Mouse (Mus musculus) splenic B cell, adult 2 months (primary cell): Measurements from ENCODE around the gene Pole.

Source experiments
- DNase-seq: peaks from one replicate; pipeline ENCODE4 v3.0.0-alpha.2; 2011; ENCODE audit warnings: low read depth, low spot score
- H3K27me3 ChIP-seq: 2 replicates; pipeline ENCODE4 v1.6.1; 2012; ENCODE audit warnings: mild to moderate bottlenecking, low read length, moderate library complexity, mixed read lengths; ENCODE audit not compliant: control insufficient read depth, poor library complexity, insufficient read depth, severe bottlenecking
- H3K36me3 ChIP-seq: 2 replicates; pipeline ENCODE4 v1.6.1; 2012; ENCODE audit warnings: mild to moderate bottlenecking, low read length, moderate library complexity, mixed read lengths; ENCODE audit not compliant: control insufficient read depth, poor library complexity, insufficient read depth, severe bottlenecking

Pole gene

GRCm38 (mm10) chr5:110363179-110363821, 77.2 kb downstream of the Pole start:
- no peaks in the 10 kb centered on the region; the same call in 1 of the 2 replicates for H3K36me3 ChIP-seq
- H3K27me3 ChIP-seq = no peaks in the 10 kb centered on the region
- DNase-seq = peak; percentile 61

GRCm38 (mm10) chr5:110363822-110364545, 77.9 kb downstream of the Pole start:
- Histone ChIP-seq H3K27me3 (no peaks in the 10 kb centered on the region), H3K36me3 (peaks cover 4% of the 10 kb centered on the region; the same call in 1 of the 2 replicates)
- DNase-seq = no peak

- DNase-seq = peak; percentile 65
- no peaks in the 10 kb centered on the region for H3K27me3 ChIP-seq
- H3K36me3 ChIP-seq = peaks cover 2% of the 10 kb centered on the region
Observed at GRCm38 (mm10) chr5:110376802-110377433, 90.8 kb downstream of the Pole start.

GRCm38 (mm10) chr5:110378181-110378583, 92.1 kb downstream of the Pole start:
- Histone ChIP-seq H3K36me3 (peaks cover 2% of the 10 kb centered on the region), H3K27me3 (no peaks in the 10 kb centered on the region)
- DNase-seq = no peak

- no peak for DNase-seq
- Histone ChIP-seq H3K27me3 (no peaks in the 10 kb centered on the region), H3K36me3 (peaks cover 2% of the 10 kb centered on the region)
Observed at GRCm38 (mm10) chr5:110379086-110379485, 93.0 kb downstream of the Pole start.

- DNase-seq = no peak
- no peaks in the 10 kb centered on the region for H3K27me3 ChIP-seq
- peaks cover 2% of the 10 kb centered on the region for H3K36me3 ChIP-seq
Observed at GRCm38 (mm10) chr5:110379823-110380222, 93.7 kb downstream of the Pole start.

GRCm38 (mm10) chr5:110384491-110384890, 98.4 kb downstream of the Pole start:
- DNase-seq = no peak
- no peaks in the 10 kb centered on the region for H3K36me3 ChIP-seq
- no peaks in the 10 kb centered on the region for H3K27me3 ChIP-seq

- Histone ChIP-seq H3K36me3 (no peaks in the 10 kb centered on the region), H3K27me3 (no peaks in the 10 kb centered on the region)
- no peak for DNase-seq
Observed at GRCm38 (mm10) chr5:110385263-110385662, 99.2 kb downstream of the Pole start.

GRCm38 (mm10) chr5:110386371-110387330, 100.5 kb downstream of the Pole start:
- peak; percentile 29 for DNase-seq
- Histone ChIP-seq H3K36me3 (no peaks in the 10 kb centered on the region), H3K27me3 (no peaks in the 10 kb centered on the region)
